Mouse (Mus musculus): ENCODE data around the gene Usp21.

Gene Usp21

DNA sequence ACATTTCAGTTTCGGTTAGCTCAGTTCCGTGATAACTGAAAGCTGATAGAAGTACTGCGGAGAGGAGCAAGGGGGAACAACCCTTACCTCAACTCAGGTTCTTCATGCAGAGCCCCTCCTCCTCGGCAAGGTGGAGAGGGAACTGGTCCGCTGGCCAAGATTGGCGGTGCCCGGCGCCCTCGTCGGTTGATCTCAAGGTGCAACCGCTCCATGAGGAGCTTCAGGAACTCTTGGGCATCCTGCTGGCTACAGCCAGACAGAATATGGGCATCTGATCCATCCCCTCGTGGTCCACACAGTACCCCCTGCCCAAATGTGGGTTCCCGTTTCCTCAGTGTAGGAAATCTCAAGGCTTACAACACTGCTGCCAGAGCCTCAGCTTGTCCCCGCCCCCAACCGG lies 3.3 kb downstream of the Usp21 start:
- DNase-seq (ENCODE audit: low read depth, low spot score): no peak

DNA sequence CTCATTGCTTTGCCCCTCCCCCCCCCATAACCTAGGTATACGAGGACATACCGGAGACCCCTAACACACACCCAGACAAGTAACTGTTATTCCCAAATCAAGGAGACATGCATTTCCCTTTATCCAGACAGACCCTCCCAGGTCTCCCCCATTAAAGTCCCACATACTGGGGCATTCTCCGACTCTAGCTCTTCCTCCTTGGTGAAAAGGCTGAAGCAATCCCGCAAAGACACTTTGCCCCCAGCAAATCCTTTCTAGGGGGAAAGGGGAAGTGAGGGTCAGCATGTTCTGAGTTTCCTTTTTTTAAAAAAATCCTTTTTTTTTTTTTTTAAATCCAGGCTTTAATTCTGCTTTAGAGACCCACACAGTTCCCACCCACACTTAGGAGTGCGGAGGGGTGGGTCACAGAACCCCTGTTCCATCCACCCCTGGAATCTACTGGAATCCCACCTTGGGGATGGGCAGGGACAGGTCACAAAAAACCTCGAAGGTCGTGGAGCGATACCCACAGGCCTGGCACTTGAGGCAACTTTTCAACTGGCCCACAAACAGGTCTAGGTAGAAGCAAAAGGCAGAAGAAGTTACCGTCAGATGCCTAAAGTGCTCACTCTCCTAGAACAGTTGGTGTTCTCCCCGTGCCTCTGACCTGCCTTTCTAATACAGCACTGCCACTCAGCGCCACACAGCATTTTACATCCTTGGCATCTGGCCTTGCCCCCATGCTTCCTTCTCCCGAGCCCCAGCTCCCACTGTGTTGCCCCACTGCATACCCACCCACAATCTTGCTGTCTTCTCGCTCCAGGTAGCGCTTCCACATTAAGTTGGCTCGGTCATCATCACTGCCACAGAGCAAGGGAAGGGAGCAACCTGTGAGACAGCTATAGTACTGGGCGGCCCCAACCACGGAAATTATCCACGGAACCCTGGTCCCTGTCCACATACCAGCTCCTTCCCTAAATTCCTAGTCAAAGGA lies 4.3 kb downstream of the Usp21 start:
- DNase-seq (ENCODE audit: low read depth, low spot score): no peak

DNA sequence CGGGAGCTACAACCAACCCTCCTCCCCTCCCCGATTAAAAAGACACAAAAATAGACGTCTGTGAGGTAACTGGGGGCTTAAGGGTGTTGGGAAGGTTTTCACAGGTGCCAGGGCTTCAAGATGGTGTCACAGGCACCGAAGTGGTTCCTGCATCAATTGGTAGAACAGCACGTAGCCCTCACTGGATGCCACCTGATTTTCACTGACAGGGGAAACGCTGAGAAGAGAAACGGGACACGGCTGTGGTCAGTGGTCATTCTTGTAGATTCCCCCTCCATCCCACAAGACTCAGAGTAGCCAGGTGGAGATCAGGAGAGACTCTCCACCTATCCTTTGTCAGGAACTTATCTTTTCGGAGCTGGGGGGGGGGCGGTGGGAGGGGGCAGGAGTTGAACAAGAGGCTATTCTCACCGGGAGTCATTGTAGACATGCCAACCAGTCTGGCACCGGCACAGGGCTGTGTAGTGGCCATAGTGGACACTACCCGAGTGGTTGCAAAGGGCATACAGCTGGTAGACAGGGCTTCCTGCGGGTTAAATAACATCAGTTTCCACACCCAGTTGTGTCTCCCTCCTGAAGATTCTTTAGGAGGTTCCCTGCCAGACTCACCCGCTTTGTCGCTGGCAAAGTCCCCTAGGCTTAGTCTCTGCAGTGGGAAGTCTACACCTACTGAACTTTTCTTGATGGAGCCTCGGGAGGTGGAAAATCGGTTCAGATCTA lies 5.5 kb downstream of the Usp21 start:
- no peak for DNase-seq (ENCODE audit: low read depth, low spot score)

DNA sequence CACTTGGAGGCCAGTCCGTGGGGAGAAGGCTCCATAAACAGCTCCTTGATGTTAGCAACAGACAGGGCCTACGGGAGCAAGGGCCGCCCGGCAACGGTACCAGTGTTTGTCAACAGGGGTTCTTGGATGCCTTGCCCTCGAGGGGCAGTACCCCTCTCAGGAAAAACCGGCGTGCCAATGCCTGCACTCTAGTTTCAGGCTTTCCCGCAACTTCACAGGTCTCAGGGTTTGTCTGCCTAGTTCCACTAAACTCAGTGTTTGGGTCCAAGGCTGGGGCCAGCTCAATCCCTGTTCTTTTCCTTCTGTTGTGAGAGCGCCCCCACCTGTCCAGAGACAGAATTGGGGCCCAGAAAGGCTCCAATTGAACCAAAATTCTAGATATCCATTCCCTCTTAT lies 6.3 kb downstream of the Usp21 start:
- DNase-seq (ENCODE audit: low read depth, low spot score): no peak

DNA sequence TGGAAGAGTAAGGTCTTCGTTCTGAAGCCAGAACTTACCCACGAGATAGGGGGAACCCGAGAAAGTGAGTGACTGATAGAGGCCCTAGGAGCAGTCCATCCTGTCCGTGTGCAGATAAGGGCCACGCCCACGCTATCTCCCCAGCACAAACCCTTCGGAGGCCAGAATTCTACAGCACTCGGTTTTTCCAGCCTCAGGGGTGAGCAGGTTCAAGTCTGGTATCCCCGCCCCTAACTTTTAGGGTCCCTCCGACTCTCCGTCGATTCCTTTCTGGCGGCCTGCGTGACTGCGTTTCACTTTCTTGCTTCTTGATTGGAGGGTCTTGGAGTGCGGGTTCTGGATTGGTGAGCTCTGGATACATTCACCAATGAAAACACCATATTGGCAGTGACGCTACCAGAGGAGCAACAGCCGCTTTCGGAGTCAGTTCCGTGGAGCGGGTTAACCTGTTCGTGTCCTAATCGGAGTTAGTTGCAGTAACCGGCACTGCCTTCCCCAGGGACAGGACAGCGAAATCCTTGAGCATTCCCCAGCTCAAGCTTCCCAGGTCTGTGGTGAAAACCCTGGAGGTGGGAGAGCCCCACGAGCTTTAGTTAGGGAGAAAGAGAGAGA lies 6.8 kb downstream of the Usp21 start, which contains the start of gene Ppox:
Gene Ppox (minus strand): TSS at position 271 of the 612 bp plus-strand sequence.
- DNase-seq (ENCODE audit: low read depth, low spot score): peak; percentile 92

DNA sequence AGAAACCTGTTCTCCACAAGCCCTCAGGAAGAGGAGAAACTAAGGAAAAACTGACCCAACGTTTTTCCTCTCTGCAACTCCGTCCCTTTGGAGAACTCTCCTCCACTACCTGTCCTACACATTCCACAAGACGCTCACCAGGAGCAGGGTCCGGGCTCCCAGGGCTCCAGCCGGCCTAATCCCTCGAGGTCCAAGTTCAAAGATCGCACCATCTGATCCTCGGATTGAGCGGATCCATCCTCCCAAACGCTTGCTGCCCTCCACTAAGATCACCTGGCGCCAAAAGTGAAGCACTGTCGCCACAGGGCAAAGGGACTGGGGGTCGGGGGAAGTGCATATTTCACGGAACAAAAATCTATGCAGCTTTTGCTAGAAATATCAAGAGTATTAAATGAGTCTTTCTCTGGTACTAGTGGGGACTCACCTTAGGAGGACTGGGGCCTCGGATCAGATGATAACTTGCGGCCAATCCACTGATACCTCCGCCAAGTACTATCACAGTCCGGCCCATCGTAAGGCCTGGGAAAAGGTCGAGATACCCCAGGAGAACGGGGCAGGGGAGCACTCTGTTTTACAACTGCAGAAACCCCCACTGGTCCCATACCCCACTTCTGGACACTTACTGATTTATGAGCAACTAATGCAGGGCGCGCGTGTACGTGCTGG lies 7.4 kb downstream of the Usp21 start:
- DNase-seq (ENCODE audit: low read depth, low spot score): no peak

DNA sequence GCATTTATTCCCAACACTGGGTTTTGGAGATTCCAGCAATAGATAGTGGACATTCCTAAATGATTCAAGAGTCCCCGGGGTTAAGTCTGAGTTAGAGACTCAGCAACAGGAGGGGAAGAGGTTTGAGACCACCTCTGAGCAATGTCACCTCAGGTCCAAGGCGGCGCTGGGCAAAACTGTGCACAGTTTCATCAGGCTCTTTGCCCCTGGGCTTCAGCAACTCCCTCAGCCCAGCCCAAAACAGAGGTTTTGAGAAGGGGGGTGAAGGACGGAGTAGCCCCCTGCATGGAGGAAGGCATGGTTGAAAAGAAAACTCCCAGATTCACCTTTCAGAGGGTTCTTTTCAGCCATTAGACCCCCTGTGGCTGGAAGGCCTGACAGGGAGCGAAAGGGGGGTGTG lies 8.1 kb downstream of the Usp21 start:
- no peak for DNase-seq (ENCODE audit: low read depth, low spot score)

DNA sequence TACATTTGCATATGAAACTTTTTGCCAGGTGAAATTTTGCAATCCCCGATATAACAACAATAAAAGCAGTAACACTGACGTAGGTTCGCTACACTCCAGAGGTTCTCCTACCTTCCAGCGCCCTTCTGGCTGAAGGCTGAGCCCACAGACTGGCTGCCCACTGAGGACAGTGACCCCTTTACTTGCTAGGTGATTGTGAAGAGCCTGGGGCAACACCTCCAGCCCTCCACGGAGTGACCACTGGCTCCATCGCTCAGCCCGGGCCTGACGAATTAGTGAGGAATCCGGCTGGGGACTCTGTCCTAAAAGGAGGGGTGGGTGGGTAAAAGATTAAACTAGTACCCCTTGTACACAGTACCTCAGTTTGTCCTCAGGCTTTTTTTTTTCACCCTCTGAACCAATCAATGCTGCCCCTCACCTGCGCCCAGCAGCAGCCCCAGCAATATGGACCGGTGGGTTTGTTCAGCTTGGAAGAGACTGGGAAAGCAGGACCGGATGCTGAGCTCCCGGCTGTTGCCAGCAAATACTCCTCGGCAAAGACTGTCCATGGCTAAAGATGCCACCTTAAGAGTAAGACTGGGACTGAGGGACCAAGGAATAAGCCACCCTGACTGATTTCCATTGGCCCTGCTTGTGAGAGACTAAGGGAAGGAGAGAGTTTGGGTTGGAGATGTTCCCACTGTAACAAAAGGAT lies 8.6 kb downstream of the Usp21 start:
- DNase-seq (ENCODE audit: low read depth, low spot score): no peak

DNA sequence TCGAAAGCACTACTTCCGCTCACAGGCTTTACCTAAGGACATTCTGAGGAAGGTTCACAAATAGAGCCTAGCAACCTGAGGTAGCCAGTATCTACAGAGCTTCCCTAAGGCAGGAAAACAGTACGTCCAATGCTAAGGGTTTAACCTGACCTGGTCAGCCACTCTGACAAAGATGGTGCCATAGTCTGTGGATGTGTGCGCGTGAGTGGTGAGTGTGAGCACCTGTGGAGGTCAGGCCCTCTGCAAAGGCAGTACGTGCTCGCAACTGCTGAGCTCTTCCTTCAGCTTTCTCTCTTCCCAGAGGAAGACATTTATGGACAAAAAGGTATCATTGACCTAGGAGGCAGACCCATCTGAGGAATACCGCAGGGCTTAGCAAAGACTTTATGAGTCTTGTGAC lies 9.4 kb downstream of the Usp21 start:
- no peak for DNase-seq (ENCODE audit: low read depth, low spot score)

DNA sequence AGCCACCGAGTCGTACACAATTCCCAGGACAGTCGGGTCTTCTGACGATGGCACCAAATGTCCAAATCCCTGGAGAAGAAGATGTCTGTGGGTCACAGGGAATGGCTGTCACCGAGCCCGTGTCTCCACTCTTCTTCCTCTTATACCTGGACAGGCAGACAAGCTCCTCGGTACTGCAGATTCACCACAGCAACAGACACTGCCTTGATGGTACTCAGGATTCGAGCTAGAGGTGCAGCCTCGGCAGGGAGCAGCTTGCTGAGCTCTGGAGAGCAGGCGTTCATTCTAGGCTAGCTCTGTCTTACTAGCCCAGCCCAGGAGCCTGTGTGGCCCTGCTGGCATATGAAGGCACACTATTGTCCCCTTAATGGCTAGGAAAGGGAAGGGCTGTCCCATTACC lies 10.1 kb downstream of the Usp21 start:
- DNase-seq (ENCODE audit: low read depth, low spot score): no peak

DNA sequence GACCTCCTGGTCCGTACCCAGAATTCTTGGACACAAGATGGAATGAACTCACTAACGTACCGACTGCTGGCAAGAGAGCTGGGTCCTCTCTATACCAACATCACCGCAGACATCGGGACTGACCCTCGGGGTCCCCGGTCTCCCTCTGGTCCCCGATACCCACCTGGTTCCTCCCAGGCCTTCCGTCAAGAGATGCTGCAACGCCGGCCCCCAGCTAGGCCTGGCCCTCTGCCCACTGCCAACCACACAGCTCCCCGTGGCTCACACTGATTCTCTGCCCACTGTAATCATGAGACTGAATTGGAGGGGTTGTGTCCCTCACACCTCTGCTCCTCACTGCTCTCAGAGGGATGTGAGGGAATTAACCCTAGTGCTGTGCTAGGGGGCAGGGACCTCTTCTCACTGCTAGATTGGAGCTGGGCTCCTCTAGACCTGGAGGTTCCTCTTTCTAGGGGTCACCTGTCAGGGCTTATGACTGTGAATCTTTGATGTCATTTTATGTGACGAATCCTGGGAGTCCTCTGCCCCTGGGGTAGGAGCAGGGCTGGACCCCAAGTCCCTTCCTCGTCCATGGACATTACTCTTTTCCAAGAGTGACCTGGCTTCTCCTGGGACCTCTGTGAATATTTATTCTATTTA lies 11.6 kb downstream of the Usp21 start:
- DNase-seq (ENCODE audit: low read depth, low spot score): no peak

DNA sequence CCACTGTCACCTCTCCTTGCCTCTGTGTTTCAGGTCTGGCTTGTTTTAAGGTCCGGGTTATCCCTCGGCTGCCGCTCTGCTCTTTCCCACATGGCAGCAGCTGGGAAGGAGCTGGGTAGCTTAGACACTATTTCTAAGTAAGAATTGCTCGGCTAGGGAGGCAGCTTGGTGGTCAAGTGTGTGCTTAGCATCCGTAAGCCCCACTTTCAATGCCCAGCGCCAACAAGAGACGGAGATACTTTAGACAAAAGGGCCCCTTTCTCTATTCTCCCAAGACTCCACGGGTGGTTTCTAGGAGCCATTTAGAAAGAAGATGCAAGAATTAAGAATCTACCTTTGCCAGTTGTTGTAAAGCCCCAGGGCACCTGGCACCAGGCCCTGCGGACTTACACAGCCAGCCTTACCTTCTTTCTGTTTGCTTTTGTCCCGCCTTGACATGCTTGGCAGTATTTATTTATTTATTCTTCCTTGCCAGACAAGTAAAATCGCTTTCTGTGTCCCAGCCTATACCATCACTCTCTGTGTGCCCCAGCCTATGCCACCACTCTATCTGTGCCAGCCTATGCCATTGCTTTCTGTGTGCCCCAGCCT lies 12.6 kb downstream of the Usp21 start:
- DNase-seq (ENCODE audit: low read depth, low spot score): no peak

DNA sequence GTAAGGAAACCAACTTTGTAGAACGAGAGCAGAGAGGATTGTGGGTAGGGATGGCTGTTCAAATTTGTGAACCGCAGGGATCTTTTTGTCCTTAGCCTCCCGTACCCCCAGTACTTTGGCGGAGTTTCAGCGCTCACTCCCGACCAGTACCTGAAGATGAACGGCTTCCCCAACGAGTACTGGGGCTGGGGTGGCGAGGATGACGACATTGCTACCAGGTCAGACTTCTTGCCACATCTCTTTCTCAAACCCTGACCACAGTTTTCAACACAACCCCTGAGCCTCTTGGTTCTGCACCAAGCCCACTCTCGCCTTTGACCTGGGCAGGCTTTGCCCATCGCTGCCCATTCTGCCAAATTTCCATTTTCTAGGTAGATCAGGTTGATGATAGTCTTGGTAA lies 13.6 kb downstream of the Usp21 start:
- no peak for DNase-seq (ENCODE audit: low read depth, low spot score)

DNA sequence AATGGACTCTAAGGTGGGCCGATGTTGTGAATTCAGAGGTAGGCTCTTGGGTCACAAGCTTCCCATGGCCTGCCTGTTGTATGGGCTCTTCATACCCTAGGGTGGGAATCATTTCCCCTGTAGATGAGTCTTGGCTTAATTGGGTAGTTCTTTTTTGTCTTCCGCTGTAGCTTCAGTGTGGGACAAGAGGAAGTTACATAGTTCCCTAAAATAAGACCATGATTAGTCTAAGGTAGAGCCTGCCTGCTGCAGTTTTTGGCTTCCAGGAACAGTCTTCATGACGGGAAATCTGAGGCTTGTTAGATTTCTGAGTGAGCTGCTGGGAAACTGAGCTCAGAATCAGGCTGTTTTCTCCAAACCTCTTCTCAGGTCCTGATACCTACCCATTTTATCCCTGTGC lies 15.7 kb downstream of the Usp21 start:
- DNase-seq (ENCODE audit: low read depth, low spot score): no peak

DNA sequence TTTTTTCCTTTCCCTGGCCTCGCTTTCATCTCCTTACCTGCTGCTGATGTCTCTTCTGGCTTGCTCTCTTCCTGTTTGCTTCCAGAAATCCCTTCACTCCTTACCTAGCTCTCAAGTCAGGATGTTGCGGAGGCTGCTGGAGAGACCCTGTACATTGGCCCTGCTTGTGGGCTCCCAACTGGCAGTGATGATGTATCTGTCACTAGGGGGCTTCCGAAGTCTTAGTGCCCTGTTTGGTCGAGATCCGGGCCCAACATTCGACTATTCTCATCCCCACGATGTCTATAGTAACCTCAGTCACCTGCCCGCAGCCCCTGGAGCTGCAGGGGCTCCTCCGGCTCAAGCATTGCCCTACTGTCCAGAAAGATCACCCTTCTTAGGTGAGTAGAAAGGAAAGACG lies 16.2 kb downstream of the Usp21 start:
- no peak for DNase-seq (ENCODE audit: low read depth, low spot score)

DNA sequence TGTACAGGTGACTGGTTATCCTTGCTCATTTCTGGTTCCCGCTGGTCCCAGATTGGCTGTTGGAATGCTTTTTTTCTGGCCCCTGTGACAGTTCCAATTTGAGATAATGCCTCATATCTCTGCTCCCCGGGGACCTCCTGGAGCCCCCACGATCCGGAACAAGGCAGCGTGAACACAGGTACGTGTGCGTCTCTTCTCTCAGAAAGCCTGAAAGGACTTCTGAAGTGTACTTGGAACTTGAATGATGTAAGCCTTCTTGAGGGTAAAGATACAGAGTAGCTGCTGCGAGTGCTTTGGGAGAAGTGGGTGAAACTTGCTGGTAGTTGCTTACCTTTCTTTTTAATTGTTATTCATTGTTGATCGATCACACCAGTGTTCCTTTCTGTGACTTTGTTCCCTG lies 16.6 kb downstream of the Usp21 start:
- DNase-seq (ENCODE audit: low read depth, low spot score): no peak

DNA sequence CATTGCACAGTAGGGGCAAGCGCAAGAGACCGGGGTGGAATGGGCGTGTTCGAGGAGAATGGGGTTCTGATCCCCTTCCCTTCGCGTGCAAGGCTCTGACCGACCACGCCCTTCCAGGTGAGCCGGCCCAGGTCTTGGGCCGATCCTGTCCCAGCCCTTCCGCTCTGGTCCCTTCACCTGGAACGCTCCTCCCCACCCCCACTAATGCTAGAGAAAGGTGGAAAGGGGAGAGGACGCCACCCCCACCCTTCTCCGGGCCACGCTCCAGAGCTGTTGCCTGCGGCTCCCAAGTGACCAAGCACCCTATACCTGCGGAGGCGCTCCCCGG lies 17.3 kb downstream of the Usp21 start:
- DNase-seq (ENCODE audit: low read depth, low spot score): no peak

DNA sequence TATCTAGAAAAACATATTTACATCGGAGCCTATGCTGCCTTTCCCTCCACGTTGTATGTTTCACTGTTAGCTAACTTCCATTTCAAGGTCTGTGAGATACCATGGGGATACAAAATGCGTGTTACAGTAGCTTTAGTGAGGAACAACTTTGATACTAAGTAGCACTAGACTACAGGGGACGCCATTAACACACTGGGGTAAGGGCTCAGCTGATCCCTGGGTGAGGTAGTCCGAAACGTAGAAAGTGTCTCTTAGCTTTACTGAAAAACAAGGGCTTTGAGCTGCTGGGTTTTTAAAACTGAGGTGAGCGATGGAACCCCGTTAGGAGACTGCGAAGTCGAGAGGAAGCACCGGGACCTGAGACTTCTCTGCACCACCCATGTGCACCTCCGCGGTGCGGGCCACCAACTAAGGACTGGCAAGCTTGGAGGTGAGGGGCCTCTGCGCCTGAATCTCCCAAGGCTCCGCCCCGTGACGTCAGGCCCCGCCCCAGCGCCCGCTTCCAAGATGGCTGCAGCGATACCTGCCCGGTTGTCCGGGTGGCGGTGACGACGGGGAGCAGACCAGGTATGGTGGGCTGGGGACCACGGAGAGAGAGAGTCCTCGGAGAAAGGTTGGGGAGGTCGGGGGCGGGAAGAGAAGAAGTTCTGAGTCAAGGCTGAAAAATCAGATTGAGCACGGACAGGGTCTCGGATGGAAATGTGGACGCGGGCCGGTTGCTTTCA lies 17.8 kb downstream of the Usp21 start, which contains the start of gene B4galt3:
Gene B4galt3 (plus strand): TSS at position 481 of the 725 bp plus-strand sequence.
- DNase-seq (ENCODE audit: low read depth, low spot score): peak; percentile 85

DNA sequence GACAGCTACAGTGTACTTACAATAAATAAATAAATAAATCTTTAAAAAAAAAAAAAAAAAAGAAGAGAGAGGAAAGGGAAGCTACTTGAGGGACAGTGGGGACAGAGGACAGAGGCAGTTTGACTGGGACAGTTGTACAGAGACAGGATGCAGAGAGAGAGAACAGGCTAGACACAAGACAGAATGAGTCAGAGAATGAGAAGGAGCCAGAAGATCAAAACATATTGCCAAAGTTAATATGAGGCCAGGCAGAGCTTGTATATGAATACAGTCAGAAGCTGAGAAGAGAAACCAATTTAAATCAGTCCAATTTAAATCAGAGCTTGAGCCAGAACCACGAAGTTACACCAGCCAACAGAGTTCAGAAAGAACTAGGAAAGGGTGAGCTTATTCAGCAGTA lies 19.4 kb downstream of the Usp21 start:
- DNase-seq (ENCODE audit: low read depth, low spot score): no peak

Data from retina, postnatal 7 days (tissue).